Comparison of ENCODE assay signal across 14 mouse cellular contexts in the genomic region with DNA sequence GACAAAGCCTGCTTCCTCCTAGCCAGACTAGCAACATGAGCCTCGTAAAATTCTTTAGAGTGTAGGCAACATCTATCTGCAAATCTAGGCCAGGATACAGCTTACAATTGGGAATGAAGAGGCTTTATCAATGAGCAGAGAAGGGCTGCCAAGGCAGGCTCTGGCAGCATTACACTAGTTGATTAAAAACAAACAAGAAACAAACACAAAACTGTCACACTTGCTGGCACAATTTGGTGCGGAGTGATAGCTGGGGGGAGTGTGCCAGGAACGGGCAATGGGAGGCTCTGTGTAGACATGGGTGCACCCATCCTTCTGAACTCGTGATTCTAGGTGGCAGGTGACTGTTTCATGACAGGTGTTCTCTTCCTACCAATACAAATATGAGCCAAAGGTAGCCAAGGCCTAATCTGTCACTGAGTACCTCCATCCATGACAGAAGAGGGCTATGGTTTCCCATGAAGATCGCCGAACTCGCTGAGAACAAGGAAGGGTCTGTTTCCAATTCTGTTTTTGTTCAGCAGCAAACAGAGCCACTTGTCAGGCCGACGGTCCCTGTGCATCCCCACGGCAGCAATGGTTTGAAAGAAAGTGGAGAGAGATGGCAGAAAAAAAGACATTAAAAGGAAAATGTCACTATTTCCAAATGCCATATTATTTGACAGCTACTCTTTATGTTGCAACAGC.
DNase-seq lines count a peak whose midpoint lies in the region.
"Had no signal": no experiment of that assay in that cellular context is flagged by ENCODE, and none has a peak within 500 bp of the region (broad histone marks: within the 10 kb centered on the region; RNA-seq: fewer than 3 reads in every experiment).

No protein-coding gene starts in this region.

- peak; percentile 19 to 35 for DNase-seq in cerebellum, postnatal 10 days
- no peak for DNase-seq in cerebellum, postnatal 4 days (ENCODE audit: low spot score in 2 of 2)
- peak; percentile 27 for DNase-seq in right cerebral cortex, postnatal 4 days
- no peak for DNase-seq in right cerebral cortex, postnatal 36 days (ENCODE audit: low spot score in 2 of 2)
- DNase-seq in layer of hippocampus, postnatal 10 days (ENCODE audit: low spot score in 2 of 2), result peak; percentile 42 to 59
- DNase-seq in kidney, postnatal 10 days, result no peak
- DNase-seq in embryo, embryonic 10.5 days (ENCODE audit: low spot score), result no peak
- DNase-seq in spleen, adult 18-20 months, result no peak
- DNase-seq: adrenal gland, adult 2 months; cerebellum, postnatal 36 days; gastrocnemius, postnatal 10 days; kidney, postnatal 14 days; liver, postnatal 0 days; thymus, adult 2 months had no signal

Comparison
In these comparisons a context has a peak if more than half of its experiments do, and no peak if none do; other contexts are left out.
1. DNase-seq: peak in cerebellum, postnatal 10 days (2 of 2), right cerebral cortex, postnatal 4 days (single experiment) and layer of hippocampus, postnatal 10 days (2 of 2); none in cerebellum, postnatal 4 days (0 of 2), right cerebral cortex, postnatal 36 days (0 of 2), kidney, postnatal 10 days (single experiment), embryo, embryonic 10.5 days (single experiment) and spleen, adult 18-20 months (0 of 2).